Mouse (Mus musculus) heart, adult 8-10 months (tissue): ENCODE measurements around the gene Grm8. TPM values are rescaled to one million over a fixed set of nuclear protein-coding genes. Genes with fewer than 3 reads are reported as not detected.

Source experiments
- DNase-seq: peaks from one replicate; pipeline ENCODE4 v3.0.0; 2022; ENCODE audit warnings: low spot score
- microRNA-seq: library from miRNA; unstranded; fragments of <30 nt; microRNA quantifications from one replicate; pipeline ENCODE4 v1.2.0, GENCODE M21; 2022
- total RNA-seq, 4 experiments: library from RNA; stranded (reverse); gene quantifications; 2 replicates each; pipeline ENCODE4 v1.2.4; 2022

Grm8 gene
- total RNA-seq, 4 experiments from 2014 or later = not detected

GRCm38 (mm10) chr6:27240416-27240815, 894.6 kb downstream of the Grm8 start:
- peak; percentile 6 for DNase-seq

GRCm38 (mm10) chr6:27239968-27240367, 895.0 kb downstream of the Grm8 start:
- peak; percentile 1 for DNase-seq

Small RNA genes lying within 50 kb of the gene (microRNA-seq; reads per million reads assigned to microRNA genes)
- not detected for gene Mir592
